Mouse (Mus musculus) liver, embryonic 11.5 days (tissue): Measurements from ENCODE around the gene Gm20509. TPM values are rescaled to one million over a fixed set of nuclear protein-coding genes. Genes with fewer than 3 reads are reported as not detected.
"Not testable (repeated sequence)": the region's sequence is repeated elsewhere in the genome, so short reads cannot be mapped to it uniquely, and the experiment has no call there.

ENCODE experiments used
- ATAC-seq: fragments of 200-750 bp; cut with Nextera tagmentation; replicated peaks from 2 replicates; pipeline ENCODE4 v1.8.0; 2017; ENCODE audit warnings: moderate number of reproducible peaks, mild to moderate bottlenecking, moderate TSS enrichment, moderate library complexity; ENCODE audit not compliant: low FRiP score
- DNase-seq: peaks from one replicate; pipeline ENCODE4 v3.0.0-alpha.2; 2017; ENCODE audit warnings: low spot score
- H3K27ac ChIP-seq: fragments of 300-500 bp; sonication (generic); 2 replicates; pipeline ENCODE4 v1.5.1; 2014; ENCODE audit warnings: mild to moderate bottlenecking, low read depth, low read length, control low read depth
- H3K27me3 ChIP-seq: fragments of 300-500 bp; sonication (generic); replicated peaks from 2 replicates; pipeline ENCODE4 v1.6.1; 2014; ENCODE audit warnings: low read length, mixed read lengths; ENCODE audit not compliant: control insufficient read depth, insufficient read depth
- H3K36me3 ChIP-seq: fragments of 300-500 bp; sonication (generic); 2 replicates; pipeline ENCODE4 v1.6.1; 2014; ENCODE audit warnings: mild to moderate bottlenecking, low read length, moderate library complexity, mixed read lengths; ENCODE audit not compliant: control insufficient read depth, insufficient read depth
- H3K4me1 ChIP-seq: fragments of 300-500 bp; sonication (generic); replicated peaks from 2 replicates; pipeline ENCODE4 v1.6.1; 2014; ENCODE audit warnings: low read length, mixed read lengths; ENCODE audit not compliant: control insufficient read depth, insufficient read depth
- H3K4me2 ChIP-seq: fragments of 300-500 bp; sonication (generic); 2 replicates; pipeline ENCODE4 v1.6.1; 2014; ENCODE audit warnings: mild to moderate bottlenecking, control low read depth, moderate library complexity
- H3K4me3 ChIP-seq: fragments of 300-500 bp; sonication (generic); 2 replicates; pipeline ENCODE4 v1.5.1; 2014; ENCODE audit warnings: low read depth, low read length, control low read depth
- H3K9ac ChIP-seq: fragments of 300-500 bp; sonication (generic); 2 replicates; pipeline ENCODE4 v1.6.1; 2014; ENCODE audit warnings: low read depth, low read length, control low read depth
- H3K9me3 ChIP-seq: fragments of 300-500 bp; sonication (generic); 2 replicates; pipeline ENCODE4 v1.6.1; 2016; ENCODE audit warnings: low read length, inconsistent platforms, mixed read lengths; ENCODE audit not compliant: control insufficient read depth
- WGBS: fragments of 180-500 bp; shearing (Covaris S2); extraction: QIAGEN DNeasy Blood & Tissue Kit; methylation state at CpG from one replicate; pipeline ENCODE4 v1.1.7; 2014; 5-methylcytosine and 5-hydroxymethylcytosine counted together
- polyA plus RNA-seq: library from polyadenylated mRNA; unstranded; fragments of >200 nt; fragmentation: Nextera tagmentation; extraction: Ambion mirVana; gene quantifications from 2 replicates; pipeline ENCODE4 v1.2.1, GENCODE M21; 2014

The Gm20509 gene
- polyA plus RNA-seq, 1 experiment from 2014 or later: not detected

DNA sequence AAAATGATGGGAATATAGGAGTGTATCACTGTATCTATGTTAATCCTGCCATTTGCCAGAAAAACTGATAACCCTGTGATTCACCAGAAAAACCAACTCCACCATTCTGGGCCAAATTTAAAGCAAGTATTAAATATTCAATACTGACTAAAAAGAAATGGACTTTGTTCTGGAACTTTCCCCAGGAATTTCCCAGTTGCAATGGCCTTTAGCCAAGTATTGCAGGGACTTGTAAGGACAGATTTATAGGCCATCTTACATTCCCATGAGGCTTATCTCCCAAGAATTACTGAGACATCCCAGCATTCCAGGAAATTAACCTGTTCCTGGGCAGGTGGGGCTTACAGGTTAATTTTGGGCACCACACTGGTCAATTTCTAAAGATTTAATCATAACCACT is 3.5 kb downstream of the Gm20509 start:
- H3K27ac ChIP-seq: no peak overlapping the region
- H3K9ac ChIP-seq: no peak overlapping the region
- H3K4me3 ChIP-seq: no peak overlapping the region
- ATAC-seq (no peak), DNase-seq (no peak)
- peaks cover 32% of the 10 kb centered on the region for H3K27me3 ChIP-seq
- no peaks in the 10 kb centered on the region for H3K36me3 ChIP-seq
- no peaks in the 10 kb centered on the region for H3K9me3 ChIP-seq
- peaks cover 5% of the 10 kb centered on the region; the same call in 1 of the 2 replicates for H3K4me1 ChIP-seq
- no peak overlapping the region for H3K4me2 ChIP-seq

DNA sequence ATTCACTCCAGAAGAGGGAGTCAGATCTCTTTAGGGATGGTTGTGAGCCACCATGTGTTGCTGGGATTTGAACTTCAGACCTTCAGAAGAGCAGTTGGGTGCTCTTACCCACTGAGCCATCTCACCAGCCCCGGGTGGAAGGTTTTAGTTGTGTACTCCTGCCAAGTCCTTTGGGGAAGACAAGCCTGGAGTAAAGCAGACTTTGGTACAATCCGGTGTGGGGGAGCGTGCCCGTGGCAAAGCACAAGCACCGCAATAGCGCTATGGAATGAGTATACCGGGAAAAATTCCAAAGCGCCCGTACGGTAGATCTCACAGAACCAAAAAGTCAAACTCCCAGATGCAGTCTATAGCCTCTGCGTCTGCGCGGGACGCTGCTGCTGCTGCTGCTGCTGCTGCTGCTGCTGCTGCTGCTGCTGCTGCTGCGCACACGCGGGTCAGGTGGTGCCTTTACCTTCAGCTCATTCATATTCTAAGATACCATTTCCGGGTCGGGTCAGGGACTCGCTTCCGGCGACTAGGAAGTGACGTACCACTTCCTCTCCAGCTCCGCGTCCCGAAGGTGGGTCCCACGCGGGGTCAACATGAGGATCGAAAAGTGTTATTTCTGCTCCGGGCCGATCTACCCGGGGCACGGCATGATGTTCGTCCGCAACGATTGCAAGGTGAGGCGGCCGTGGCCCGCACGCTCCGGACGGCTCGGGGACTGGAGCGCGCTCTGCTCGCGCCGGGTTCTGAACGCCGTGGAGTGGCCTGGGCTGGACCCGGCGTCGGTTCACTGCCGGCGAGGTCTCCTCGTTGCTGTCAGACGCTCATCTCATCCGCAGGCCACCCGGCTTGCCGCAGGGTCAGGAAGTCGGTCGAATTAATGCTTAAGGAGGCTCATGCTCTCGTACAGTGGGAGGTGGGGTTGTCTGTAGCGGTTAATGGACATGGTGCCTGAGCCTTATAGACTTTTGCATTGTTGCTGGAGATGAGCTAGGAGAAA is 10.9 kb downstream of the Gm20509 start, which contains the start of gene Rsl24d1:
TSS of gene Rsl24d1 (plus strand) at position 508 of the 988 bp plus-strand sequence.
- peaks cover 12% of the 10 kb centered on the region for H3K36me3 ChIP-seq
- no peaks in the 10 kb centered on the region for H3K4me1 ChIP-seq
- H3K27me3 ChIP-seq: no peaks in the 10 kb centered on the region
- peak within 1 kb of the TSS; percentile 75 for H3K4me2 ChIP-seq
- under 1% methylated on average over 64 of the region's 64 CpGs for WGBS
- DNase-seq (peak; percentile 79), ATAC-seq (peak; percentile 97)
- no peaks in the 10 kb centered on the region for H3K9me3 ChIP-seq
- H3K9ac ChIP-seq: peak within 1 kb of the TSS; percentile 76
- H3K27ac ChIP-seq: peak within 1 kb of the TSS; percentile 76
- H3K4me3 ChIP-seq: peak within 1 kb of the TSS; percentile 80

DNA sequence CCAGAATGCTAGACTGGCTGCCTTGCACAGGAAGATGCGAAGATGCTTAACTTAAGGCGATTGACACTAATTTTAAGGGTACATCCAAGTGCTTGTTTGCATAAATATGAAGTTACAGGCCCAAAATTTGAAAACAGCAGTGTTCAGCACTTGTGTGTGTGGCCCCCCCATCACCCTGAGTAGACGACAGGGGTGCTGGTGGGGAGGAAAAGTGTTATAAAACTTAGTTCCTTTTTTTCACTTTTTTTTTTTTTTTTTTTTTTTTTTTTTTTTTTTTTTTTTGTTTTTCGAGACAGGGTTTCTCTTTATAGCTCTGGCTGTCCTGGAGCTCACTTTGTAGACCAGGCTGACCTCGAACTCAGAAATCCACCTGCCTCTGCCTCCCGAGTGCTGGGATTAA is 14.4 kb downstream of the Gm20509 start:
- H3K9ac ChIP-seq, H3K27me3 ChIP-seq, ATAC-seq, DNase-seq, H3K4me2 ChIP-seq, H3K4me1 ChIP-seq, H3K27ac ChIP-seq, H3K4me3 ChIP-seq, H3K9me3 ChIP-seq: not testable (repeated sequence)
- H3K36me3 ChIP-seq: peaks cover 26% of the 10 kb centered on the region
- 80% methylated on average over 4 of the region's 6 CpGs for WGBS

DNA sequence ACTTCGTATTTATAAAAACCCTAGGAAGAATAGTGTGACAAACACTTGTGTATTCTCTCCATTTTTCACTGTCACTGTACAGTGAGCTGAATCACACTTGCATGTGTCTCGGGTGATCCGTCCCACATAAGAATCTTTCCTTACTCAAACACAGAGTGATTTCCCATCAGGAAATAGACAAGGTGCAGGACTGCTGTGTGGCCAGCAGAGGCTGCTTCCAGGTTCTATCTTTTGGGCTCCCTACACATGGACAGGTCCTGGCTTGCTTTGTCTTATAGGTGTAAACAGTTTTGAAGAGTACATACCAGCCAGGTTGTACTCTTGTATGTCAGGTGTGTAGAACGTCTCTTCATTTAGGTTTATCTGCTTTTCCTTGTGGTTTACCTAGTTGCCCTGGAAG is 15.7 kb downstream of the Gm20509 start:
- H3K36me3 ChIP-seq: peaks cover 26% of the 10 kb centered on the region
- no peaks in the 10 kb centered on the region for H3K27me3 ChIP-seq
- no peak overlapping the region for H3K4me3 ChIP-seq
- WGBS: 85% methylated on average over 4 of the region's 4 CpGs
- no peaks in the 10 kb centered on the region for H3K4me1 ChIP-seq
- H3K9ac ChIP-seq: no peak overlapping the region
- no peak overlapping the region for H3K4me2 ChIP-seq
- no peak overlapping the region for H3K27ac ChIP-seq
- no peak for DNase-seq
- ATAC-seq: no peak
- no peaks in the 10 kb centered on the region for H3K9me3 ChIP-seq

DNA sequence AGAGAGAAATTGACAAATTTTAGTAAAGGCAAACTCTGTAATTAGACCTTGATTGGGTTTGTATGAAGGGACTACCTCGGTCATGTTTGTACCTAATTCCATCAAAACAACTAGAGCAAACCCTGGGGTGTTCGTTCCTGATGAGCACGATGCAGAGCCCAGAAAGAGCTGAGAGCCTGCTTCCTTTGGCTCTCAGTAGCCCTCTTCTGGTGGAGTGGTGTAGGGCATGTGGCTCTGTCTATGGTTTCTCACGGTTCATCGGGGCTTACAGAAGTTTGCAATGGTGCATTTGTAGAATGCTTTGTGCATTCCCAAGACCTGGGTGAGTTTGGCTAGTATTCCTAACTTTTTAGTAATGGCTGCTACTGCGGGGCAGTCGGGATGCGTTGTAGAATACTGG is 19.5 kb downstream of the Gm20509 start:
- no peaks in the 10 kb centered on the region for H3K9me3 ChIP-seq
- no peaks in the 10 kb centered on the region for H3K4me1 ChIP-seq
- H3K36me3 ChIP-seq: peaks cover 40% of the 10 kb centered on the region
- H3K4me3 ChIP-seq: no peak overlapping the region
- DNase-seq (no peak), ATAC-seq (no peak)
- no peaks in the 10 kb centered on the region for H3K27me3 ChIP-seq
- WGBS: 75% methylated on average over 8 of the region's 8 CpGs
- no peak overlapping the region for H3K4me2 ChIP-seq
- H3K27ac ChIP-seq: no peak overlapping the region
- H3K9ac ChIP-seq: no peak overlapping the region

DNA sequence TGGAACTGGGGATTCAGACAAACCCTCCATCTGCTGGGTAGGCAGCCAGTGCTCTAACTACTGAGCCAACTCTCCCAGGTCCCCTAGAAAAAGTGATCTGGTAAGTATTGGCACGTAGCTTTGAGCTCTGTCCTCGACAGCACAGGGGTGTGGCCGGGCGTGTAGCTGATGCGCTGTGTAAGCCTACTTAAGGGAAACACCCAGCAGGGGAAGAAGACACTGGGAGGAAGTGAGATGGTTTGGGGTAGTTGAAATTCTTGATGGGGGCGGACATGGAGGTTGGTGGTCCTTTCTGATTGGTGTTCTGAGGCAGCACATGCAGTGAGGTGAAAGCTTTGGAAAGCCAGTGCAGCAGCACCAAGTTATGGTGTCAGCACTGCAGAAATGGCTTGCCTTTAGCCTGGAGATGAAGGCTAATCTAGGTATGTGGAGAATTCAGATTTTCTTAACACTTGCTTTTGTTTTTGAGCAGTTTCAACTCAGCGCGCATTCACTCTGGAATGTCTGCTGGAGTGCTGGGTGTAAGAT is 22.8 kb downstream of the Gm20509 start:
- Histone ChIP-seq H3K4me1 (no peaks in the 10 kb centered on the region), H3K36me3 (peaks cover 40% of the 10 kb centered on the region), H3K4me2 (no peak overlapping the region), H3K27me3 (no peaks in the 10 kb centered on the region), H3K4me3 (no peak overlapping the region), H3K9me3 (no peaks in the 10 kb centered on the region), H3K27ac (no peak overlapping the region), H3K9ac (no peak overlapping the region)
- ATAC-seq (no peak), DNase-seq (no peak)
- 70% methylated on average over 8 of the region's 8 CpGs for WGBS

DNA sequence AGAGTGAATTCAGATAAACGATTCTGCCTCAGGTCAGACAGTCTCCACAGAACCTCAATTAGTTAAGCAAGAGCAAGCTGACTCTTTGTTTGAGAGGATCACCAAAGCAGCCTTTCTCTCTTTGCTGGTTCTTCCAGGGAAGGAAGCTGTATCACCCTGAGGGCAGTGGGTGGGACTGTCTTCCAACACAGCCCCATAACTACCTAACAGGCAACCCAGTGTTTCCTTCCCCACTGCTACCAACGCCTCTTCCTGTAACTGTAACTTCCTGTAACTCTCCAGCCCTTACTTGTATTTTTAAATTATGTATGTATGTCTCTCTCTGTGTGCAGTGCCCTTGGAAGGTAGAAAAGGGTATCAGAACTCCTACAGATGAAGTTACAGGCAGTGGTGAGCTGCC is 25.2 kb downstream of the Gm20509 start:
- WGBS: 81% methylated on average over 2 of the region's 2 CpGs
- DNase-seq (no peak), ATAC-seq (no peak)
- Histone ChIP-seq H3K4me3 (no peak overlapping the region), H3K4me1 (no peaks in the 10 kb centered on the region), H3K27me3 (no peaks in the 10 kb centered on the region), H3K27ac (no peak overlapping the region), H3K9ac (no peak overlapping the region), H3K9me3 (no peaks in the 10 kb centered on the region), H3K4me2 (no peak overlapping the region), H3K36me3 (peaks cover 30% of the 10 kb centered on the region)

DNA sequence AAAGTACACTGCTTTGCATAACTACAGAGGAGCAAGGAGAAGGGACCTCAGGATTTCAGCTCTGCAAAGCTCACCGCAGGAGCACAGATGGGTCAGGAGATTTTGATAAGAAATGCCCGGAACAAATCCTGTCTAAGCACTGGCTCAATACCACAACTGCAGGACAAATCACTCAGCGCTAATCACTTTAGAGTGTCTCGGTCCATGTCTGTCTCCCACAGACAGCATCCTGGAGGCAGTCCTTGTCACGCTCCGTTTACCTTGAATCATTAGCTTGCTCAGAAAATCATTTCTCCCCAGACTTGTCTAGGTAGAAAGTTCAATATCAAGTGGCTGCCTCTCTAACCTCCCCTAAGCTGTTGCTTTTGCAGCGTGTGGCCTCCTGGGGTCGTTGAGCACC is 27.6 kb downstream of the Gm20509 start:
- Histone ChIP-seq H3K27me3 (no peaks in the 10 kb centered on the region), H3K4me2 (no peak overlapping the region), H3K4me1 (no peaks in the 10 kb centered on the region), H3K9ac (no peak overlapping the region), H3K4me3 (no peak overlapping the region), H3K27ac (no peak overlapping the region), H3K36me3 (peaks cover 24% of the 10 kb centered on the region), H3K9me3 (no peaks in the 10 kb centered on the region)
- ATAC-seq (no peak), DNase-seq (no peak)
- WGBS: 79% methylated on average over 8 of the region's 8 CpGs

DNA sequence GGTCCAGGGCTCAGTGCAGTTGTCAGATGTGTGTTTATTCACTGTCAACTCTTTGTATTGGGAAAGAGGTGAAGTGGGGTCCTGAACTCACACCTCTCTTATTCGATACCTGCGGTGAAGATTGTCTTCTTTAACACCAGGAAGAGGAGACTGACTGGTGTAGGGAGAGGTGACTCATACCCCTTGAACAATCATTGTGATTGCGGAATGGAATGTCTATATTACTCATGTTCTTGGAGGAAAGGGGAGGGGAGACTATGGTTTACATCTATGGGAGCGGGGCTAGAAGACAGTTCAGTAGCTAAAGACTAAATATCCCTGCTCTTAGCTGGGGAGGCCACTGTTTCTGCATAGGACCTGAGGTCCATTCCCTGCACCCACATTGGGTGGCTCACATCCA is 28.3 kb downstream of the Gm20509 start:
- H3K4me2 ChIP-seq: no peak overlapping the region
- 85% methylated on average over 4 of the region's 4 CpGs for WGBS
- H3K27me3 ChIP-seq: no peaks in the 10 kb centered on the region
- ATAC-seq (no peak), DNase-seq (no peak)
- H3K9ac ChIP-seq: no peak overlapping the region
- no peaks in the 10 kb centered on the region for H3K9me3 ChIP-seq
- no peak overlapping the region for H3K27ac ChIP-seq
- H3K4me1 ChIP-seq: no peaks in the 10 kb centered on the region
- H3K4me3 ChIP-seq: no peak overlapping the region
- H3K36me3 ChIP-seq: peaks cover 21% of the 10 kb centered on the region
